Mouse (Mus musculus): ENCODE measurements around the gene Olfr739.

The Olfr739 gene

GRCm38 (mm10) chr14:50418326-50418725 lies at the start of gene Olfr739:
Gene Olfr739 (plus strand): TSS chr14:50418626.
- no peak for DNase-seq

- no peak for DNase-seq
These were observed 37.6 kb upstream of the Olfr739 start, which contains the start of gene Olfr736 for GRCm38 (mm10) chr14:50380863-50381262. Gene Olfr736 (plus strand): TSS chr14:50381163.

DNA sequence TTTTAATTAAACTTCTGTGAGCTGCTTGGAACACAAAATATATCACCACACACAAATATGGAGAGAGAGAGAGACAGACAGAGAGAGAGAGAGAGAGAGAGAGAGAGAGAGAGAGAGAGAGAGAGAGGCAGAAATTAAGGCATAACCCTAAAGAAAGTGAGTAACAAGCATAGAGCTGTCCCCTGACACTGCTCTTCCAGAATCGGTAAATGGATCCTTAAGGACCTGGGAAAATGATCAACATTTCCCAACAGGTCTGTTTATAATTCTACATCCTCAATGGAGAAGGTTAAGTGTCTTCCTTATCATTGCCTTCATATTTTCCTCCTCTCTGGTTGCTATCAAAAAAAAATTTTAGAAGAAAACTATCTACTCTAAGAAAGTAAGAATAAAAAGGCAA lies 11.2 kb upstream of the Olfr739 start, which contains the start of gene Olfr738:
TSS of gene Olfr738 (plus strand) at position 301 of the 400 bp plus-strand sequence.
- no peak for DNase-seq

DNA sequence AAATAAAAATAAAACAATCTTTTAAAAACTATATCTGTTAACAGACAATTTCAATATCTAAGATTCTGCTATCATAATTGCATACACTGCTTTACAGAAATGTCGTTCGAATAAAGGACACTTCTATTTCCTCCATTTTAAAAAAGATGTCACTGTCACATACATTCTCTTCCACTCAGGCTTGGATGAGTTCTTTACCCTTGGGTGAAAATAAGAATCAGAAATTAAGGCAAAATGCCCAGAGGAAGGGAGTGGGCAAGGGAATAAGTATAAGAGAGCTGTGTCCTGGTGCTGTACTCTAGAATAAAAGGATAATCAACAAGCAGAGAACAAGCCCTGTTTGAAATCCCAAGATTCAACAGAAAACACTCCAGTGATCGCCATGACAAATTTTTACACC lies 26.8 kb downstream of the Olfr739 start, which contains the start of gene Olfr740:
TSS of gene Olfr740 (plus strand) at position 301 of the 400 bp plus-strand sequence.
- no peak for DNase-seq

- DNase-seq = no peak
These were observed 54.0 kb downstream of the Olfr739 start, which contains the start of gene Olfr741 for GRCm38 (mm10) chr14:50472438-50472837. Gene Olfr741 (plus strand): TSS chr14:50472738.
